Mouse (Mus musculus) forelimb bud, embryonic 11.5 days (tissue): ENCODE results near the gene Pacsin1.
A peak's percentile ranks its signal among the peaks of the same experiment; 100 is the strongest.

Experiments
- DNase-seq: peaks from one replicate; pipeline ENCODE4 v3.0.0-alpha.2; 2012; ENCODE audit warnings: low read depth, low spot score

Pacsin1 gene

DNA sequence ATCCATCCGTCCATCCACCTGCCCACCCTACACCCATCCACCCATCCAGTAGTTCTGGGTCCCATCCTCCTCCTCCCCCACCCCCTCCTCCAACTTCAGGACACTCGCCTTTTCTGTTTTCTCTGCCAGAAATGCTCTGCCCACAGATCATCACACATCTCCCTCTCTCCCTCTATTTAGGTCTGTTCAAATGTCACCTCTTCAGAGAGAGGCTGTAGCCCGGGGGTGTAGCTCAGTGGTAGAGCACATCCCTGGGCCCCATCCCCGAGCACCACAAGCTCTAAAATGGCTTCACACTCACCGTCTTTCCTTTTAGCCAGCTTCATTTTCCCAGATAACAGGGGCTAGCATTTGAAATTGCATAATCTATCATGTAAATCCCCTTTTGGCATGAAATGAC lies 22.4 kb downstream of the Pacsin1 start:
- no peak for DNase-seq

DNA sequence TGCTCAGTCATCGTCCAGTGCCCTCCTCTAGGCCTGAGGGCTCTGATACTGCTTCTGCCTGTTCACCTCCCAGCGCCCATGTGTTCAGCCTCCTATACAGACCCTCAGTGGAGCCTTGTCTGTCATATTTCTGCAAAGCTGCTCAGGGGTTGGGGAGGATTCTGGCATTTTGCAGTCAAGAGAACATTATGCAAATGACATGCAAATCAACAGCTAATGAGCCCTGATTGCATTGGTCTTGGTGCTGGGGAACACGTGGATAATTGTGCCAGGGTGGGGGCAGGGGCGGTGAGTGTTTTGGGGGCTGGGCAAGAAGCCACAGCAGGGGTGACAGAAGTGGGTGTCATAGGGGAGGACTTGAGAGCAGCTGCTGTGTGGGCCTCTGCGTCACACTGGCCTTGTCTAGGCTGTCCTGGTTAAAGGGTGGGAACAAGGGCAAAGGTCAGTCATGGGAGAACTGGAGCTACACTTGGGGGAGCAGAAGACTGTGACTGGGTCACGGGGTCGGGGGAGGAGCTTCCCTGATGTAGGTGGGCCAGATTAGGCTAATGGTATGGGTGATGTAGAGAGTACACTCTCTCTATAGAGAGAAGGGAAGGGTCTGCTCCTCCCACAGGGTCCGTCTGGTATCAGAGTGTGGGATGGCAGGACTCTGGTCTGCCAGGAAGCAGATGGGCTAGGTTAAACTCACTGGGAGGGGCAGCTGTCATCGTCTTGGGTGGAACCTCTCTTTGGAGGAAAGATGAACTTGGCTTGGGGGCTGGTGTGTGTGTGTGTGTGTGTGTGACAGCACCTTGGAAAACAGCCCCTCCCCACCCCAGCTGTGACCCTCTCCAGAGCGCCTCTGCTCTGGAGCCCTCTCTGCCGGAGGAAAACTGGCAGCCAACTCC lies 23.9 kb downstream of the Pacsin1 start:
- DNase-seq: no peak

DNA sequence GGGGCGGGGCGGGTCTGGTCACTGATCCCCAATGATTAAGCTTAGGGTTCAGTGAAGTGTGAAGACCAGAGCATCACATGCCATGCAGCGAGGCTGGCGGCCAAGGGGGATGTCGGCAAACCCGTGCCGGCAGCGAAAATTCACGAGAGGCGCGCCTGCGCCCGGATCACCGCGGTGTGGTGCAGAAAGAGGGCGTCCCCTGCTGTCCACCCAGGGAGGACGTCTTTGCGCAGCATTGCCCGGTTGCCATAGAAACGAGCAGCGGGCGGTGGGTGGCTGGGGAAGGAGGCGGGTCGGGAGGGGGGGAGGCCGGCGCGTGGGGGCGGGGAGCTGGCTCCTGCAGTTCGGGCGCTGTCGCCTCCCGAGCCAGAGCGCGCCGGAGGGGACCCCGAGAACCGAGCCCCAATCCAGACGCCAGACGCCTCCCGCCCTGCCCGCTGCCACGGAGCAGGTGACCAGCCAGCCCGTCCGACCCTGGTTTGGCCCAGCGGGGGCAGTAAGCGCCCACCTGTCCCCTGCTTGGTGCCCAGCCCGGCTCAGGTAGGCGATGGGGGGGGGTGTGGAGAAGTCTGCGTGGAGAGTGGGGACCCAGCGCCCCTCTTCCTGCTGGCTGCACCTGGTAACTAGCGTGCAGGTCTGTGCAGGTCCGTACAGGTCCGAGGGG lies 29.7 kb downstream of the Pacsin1 start:
- peak; percentile 79 for DNase-seq

DNA sequence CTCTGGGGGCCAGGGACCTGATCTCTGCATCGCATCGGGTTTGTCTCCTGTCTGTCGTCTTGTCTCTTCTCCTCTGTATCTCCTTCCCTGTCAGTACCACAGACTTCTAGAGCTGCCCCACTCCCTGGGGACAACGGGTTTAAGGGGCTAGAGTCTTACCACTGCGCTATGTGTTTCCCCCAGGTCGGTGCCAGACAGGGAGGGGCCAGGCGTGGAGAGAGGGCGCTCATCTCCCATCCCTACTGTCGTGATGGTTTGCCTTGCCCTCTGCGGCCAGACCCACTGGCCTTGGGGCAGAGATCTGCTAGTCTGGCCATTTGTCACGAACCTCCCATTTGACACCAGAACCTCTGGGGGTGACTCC lies 30.2 kb downstream of the Pacsin1 start:
- DNase-seq: no peak

DNA sequence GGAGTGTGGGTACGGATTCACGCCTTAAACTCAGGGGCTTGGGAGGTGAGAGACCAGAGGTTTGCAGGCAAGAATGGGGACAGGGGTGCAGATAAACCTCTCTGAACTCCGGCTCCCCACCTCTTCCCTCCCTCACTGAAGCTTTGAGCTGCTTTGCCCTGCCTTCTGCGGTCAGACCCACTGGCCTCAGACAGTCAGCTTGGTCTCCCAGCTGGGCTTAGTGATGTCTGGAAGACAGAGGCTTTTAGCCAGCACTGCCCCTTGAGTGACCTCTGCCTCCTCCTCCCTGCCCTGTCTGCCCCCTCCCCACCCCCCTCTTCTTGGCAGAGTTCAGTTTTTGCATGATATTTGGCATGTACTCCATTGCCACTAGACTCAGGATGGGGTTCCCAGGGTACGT lies 31.1 kb downstream of the Pacsin1 start:
- no peak for DNase-seq

DNA sequence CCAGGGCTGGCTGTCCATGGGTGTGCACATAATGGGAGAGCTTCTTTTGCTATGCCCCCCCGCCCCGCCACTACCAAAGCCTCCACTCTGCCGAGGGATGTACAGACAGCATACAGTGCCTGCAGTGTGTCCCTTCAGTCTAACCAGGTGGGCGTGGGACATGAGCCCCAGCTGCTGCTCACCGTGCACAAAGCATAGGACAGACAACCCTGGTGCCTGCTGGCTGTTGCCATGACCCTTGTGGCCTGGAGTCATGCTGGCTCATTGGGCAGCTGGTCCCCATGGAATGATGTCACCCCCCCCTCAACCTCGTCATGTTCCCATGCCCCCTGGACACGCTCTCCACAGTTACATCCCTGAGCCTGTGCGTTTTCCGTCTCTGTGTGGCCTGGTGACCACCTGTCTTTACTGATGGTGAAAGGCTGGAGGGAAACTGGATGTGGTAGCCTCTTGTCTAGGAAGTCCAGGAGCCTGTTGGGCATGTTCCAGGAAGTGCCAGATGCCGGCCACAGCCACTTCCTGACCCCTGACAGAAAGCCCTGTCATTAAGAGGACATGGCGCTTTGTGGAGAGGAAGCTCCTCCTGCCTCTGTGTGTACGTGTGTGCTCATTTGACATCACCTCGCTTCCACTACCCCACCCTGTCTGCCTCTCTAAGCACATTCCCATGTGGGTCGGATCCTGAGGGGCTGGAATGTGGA lies 35.8 kb downstream of the Pacsin1 start:
- no peak for DNase-seq

DNA sequence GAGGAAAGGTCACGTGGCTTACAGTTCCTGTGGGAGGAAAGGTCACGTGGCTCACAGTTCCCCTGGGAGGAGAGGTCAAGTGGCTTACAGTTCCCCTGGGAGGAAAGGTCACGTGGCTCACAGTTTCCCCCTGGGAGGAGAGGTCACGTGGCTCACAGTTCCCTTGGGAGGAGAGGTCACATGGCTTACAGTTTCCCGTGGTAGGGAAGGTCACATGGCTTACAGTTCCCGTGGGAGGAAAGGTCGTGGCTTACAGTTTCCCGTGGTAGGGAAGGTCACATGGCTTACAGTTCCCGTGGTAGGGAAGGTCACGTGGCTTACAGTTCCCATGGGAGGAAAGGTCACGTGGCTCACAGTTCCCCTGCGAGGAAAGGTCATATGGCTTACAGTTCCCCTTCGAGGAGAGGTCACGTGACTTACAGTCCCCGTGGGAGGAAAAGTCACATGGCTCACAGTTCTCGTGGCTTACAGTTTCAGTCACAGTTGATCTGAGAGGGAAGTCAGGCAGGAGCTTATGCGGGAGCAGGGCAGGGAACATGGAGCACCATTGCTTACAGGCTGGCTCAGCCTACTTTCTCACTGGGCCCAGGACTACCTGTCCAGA lies 44.4 kb downstream of the Pacsin1 start:
- DNase-seq: no peak

DNA sequence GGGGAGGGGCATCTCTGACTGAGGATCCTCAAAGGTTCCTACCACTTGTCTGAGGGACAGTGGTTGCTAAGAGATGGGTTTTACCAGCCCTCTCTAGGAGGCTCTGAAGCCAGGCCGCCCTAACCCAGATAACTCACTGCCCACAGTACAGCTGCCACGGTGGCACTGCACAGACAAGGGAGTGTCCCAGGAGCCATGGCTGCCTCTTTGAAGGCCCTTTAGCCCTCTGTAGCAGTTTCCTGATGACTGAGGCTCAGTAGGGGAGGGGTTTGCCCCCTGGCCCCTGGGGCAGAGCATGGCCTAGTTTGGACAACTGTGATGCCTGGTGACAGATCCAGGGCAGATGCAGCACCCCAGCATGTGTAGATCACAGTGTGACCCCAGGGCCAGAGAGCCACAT lies 45.5 kb downstream of the Pacsin1 start:
- no peak for DNase-seq

DNA sequence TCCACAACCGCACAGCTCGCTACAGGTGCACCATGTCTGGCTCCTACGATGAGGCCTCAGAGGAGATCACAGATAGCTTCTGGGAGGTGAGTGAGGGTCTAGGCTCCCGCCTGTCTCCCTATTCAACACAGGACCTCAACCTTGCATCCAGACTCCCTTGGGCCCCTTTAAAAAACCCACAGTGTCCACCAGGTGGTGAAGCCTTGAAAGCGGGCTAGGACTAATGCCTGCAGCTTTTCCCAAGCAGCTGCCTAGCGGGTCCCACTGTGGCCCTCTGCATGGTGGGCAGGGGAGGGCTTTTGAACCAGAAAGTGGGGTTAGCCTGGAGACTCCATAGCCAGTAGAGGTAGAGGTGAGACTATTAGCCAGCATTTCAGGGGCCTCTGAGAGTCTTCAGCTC lies 46.5 kb downstream of the Pacsin1 start:
- DNase-seq: no peak

DNA sequence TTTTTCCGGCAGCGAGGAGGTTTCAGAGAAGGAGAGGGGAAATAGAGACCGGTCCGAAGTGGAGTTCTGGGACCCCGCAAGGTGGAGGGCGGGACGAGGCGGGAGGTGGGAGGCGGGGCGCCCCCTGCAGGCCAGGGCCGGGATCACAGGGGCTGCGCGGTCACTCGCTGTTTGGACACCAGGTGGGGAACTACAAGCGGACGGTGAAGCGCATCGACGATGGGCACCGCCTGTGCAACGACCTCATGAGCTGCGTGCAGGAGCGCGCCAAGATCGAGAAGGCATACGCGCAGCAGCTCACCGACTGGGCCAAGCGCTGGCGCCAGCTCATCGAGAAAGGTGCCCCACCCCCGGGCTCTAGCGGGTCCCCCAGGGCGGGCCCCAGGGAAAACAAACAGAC lies 47.2 kb downstream of the Pacsin1 start:
- DNase-seq: peak; percentile 49

DNA sequence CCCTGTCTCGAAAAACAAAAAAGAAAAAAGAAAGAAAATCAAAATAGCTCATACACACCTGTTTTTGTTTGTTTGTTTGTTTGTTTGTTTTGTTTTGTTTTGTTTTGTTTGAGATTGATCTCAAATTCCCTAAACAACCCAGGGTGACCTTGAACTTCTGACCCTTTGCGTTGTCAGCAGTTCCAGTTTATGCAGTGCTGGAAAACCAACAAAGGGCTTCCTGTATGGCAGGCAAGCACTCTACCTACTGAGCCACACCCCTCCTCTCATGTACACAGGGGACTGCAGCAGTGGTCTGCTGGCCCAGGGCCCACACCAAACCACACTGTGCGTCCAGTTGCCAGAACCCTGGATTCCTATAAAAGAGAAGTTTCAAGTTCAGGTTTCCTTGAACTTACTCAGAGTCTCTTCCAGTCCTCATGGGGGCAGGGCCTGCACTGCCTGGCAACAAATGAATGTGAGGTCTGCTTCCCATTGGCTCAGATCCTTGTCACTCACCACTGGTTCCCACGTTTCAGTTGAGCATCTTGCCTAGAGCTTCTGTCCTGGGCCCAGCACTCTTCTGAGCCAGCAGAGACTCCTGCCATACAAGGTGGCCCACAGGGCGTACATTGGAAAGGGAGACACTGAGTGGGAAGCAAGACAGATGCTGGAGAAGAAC lies 48.8 kb downstream of the Pacsin1 start:
- DNase-seq: peak; percentile 55

DNA sequence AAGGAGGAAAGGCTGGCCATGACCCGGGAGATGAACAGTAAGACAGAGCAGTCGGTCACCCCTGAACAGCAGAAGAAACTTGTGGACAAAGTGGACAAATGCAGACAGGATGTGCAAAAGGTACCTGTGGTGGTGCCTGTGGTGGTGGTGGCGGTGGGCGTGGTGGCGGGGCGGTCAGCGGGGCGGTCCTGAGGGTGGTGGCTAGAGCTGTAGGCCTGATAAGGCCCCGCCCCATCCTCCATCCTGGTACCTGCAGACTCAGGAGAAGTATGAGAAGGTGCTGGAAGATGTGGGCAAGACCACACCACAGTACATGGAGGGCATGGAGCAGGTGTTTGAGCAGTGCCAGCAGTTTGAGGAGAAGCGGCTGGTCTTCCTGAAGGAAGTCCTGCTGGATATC lies 50.4 kb downstream of the Pacsin1 start:
- DNase-seq: no peak

DNA sequence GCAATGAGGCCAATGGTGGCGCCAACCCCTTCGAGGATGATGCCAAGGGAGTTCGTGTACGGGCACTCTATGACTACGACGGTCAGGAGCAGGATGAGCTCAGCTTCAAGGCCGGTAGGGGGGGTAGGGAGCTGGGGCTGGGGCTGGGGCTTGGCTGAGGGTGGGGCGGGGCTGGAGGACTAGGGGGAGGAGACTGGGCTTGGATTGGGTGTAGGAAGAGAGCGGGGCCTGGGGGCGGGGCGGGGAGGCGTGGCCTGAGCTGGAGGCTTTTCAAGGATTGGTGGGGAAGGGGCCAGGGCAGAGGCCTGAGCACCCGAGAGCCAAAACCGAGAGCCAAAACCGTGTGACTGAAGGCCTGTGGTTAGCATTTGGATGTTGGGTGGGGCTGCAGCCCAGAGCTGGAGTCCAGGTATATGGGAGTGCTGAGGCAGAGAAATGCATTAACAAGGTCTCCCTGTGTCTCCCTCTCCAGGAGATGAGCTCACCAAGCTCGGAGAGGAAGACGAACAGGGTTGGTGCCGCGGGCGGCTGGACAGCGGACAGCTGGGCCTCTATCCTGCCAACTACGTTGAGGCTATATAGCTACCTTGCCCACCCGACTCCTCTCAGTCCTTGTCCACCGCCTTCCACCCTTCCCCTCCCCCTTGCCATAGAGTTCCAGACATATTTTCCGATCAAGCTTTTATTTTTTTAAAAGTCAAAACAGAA lies 52.8 kb downstream of the Pacsin1 start:
- peak; percentile 79 for DNase-seq

DNA sequence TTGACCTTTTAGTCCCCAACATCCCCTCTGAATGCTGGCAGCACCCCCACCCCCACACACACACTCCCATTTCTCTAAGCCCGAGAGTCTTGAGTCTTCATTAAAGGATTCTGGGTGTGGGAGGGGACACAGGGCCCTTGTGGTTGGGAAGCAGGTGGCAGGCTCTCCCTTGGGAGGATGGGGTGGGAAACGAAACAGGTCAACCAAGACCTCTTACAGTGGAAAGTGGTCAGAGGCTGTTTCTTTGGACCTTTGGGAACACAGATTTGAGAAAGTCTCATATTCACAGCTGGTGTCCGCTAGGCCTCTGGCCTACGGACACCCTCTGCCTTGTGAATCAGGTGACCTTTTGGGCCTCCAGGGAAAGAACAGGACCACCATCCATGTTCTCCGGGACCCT lies 54.3 kb downstream of the Pacsin1 start:
- no peak for DNase-seq

DNA sequence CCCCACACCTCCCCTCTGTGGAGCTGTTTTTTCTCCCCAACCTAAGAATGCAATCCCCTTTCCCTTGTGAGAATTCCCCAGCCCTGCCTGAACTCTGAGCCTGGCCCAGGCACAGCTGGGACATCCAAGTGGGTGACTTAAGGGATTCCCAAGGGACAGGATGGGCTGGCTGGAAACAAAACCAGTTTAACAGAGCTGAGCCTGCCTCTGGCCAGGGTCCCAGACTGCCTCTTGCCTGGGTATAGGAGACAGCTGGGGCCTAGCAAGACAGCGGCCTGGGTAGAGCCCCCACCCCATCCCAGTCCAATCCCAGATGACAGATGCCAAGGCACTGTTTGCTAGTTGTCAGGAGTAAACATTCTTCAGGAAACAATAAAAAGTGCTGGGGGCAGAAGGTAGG lies 57.5 kb downstream of the Pacsin1 start:
- no peak for DNase-seq

DNA sequence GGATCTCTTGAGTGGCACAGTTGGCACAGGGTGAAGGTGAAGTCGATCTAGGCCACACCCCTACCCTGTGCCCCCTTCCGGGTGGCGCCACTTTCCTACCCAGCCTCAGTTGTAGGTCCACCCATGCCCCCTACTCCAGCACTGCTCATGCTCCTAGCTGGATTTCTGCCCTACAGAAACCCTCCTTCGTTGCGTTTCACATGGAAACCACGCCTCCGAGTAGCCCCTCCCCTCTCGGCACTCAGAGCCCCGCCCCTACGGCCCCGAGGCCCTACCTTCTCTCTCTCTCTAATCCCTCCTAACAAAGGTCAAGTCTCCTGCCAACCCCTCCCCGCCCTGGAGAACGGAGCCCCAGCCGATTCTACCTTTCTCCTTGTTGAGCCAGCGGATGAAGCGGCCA lies 61.5 kb downstream of the Pacsin1 start:
- peak; percentile 37 for DNase-seq

DNA sequence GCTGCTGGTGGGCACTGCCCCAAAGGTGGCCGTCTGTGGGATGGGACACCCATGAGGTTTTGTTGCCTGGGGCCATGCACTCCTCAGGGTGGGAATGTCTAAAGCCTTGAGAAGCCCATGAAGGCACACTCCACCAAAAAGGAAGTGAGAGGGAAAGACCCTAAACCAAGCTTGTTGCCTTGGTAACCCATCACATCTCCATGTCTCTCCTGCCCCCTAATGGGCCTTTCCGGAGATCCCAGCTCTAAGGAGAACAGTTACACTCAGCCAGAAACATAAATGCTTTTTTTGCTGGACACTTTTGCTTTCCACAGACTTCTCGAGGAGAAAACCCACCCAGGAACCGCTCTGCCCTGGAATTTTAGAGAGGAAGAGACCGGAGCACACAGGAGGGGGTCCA lies 62.9 kb downstream of the Pacsin1 start:
- peak; percentile 27 for DNase-seq

DNA sequence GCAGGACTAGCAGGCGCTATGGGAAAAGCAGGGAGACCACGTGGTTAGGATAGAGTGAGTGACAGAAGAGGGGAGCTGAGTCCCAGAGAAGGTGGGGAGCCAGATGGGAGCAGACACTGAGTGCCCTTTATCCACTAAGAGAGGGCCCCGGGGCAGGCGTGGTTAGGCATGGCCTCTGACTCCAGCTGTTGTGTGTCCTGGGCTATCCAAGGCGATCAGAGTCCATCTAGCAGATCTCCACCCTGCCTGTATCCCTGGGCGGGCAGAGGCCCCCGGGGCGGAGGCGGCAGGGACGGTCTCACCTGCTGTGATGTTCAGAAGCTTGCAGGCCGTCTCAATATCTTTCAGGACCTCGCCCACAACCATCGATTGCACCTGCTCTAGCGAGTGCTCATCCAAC lies 64.4 kb downstream of the Pacsin1 start:
- no peak for DNase-seq

DNA sequence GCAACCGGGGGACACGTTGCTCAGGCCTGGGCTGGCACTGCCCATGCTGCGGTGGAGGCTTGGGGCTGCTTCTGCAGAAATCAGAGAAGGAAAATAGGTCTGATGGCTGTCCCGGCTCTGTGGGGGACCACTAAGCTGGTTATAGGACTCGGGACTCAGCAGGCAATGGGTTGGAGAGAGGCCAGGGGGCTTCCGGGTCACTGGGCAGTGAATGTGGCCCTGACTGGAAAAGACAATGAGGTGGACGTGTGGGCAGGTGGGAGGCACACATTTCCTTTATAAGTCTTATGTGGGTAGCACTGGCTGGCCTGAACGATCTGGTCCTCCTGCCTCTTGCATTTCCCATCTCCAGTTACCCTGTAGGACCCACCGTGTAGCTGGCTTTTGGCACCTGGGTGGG lies 65.0 kb downstream of the Pacsin1 start:
- no peak for DNase-seq

DNA sequence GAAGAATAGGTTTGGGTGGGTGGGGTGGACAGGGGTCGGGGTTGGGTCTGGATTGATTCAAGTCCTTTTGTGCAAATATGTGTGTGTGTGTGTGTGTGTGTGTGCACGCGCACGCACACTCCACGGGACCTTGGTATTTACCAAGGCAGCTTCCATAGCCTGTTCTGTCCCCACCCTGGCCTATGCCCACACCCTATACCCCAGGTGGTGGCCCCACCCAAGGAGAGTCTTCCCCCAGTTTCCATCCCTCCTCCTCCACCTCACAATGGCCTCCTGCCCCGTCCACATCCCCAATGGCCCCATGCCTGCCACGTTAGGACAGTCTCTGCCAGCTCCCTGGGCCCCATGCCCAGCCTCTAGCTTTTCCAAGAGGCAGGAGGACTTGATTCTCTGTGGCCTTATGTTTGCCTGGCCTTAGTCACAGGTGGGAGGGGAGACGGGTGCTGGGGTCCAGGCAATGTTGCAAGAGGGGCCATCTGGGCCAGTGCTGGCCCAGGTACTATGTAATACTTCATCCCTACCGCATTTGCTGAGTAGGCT lies 65.9 kb downstream of the Pacsin1 start:
- DNase-seq: no peak

DNA sequence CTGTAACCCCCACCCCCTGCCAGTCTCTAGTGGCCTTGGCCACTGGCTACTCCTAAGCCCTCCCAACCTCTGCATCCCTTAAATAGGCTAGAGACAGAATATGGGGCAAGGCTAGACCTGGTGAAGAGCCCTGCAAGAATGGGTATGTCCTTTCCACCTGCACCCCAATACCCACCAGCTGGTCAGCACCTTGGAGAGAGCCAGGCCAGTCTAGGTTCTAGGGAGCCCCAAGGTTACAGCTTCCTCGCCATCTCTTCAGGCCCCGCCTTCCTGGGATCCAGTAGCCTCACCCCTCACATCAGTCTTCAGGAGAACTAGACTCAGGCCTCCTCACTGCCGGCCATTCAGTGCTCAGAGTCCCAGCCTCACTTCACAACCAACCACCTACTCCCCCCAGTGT lies 69.0 kb downstream of the Pacsin1 start:
- no peak for DNase-seq
